Mouse (Mus musculus): ENCODE results near the gene Slc13a4. TPM values are rescaled to one million over a fixed set of nuclear protein-coding genes. Genes with fewer than 3 reads are reported as not detected.

Gene Slc13a4
- polyA plus RNA-seq, 1 experiment from 2014 or later: 0.41 TPM

Other genes starting within 250 kb of the Slc13a4 start
- gene Cnot4, start 174.4 kb downstream of the Slc13a4 start, polyA plus RNA-seq (2015; fragmentation: Nextera tagmentation; extraction: Ambion mirVana): 23.1 and 26.3 TPM in 2 replicates
- 36.6 and 41.1 TPM in 2 replicates for gene Nup205, start 130.7 kb downstream of the Slc13a4 start, polyA plus RNA-seq (2015; fragmentation: Nextera tagmentation; extraction: Ambion mirVana)
- 0.18 and 0.45 TPM in 2 replicates for gene Fam180a, start 18.0 kb upstream of the Slc13a4 start, polyA plus RNA-seq (2015; fragmentation: Nextera tagmentation; extraction: Ambion mirVana)
- 157 and 161 TPM in 2 replicates for gene Mtpn, start 231.8 kb upstream of the Slc13a4 start, polyA plus RNA-seq (2015; fragmentation: Nextera tagmentation; extraction: Ambion mirVana)